Mouse (Mus musculus) left cerebral cortex, adult 9 months (tissue): Measurements from ENCODE around the gene Thra.

Source experiments
- DNase-seq, 2 experiments: peaks; one replicate each; pipeline ENCODE4 v3.0.0; 2022; ENCODE audit warnings: low spot score in 2 of 2

Gene Thra

DNA sequence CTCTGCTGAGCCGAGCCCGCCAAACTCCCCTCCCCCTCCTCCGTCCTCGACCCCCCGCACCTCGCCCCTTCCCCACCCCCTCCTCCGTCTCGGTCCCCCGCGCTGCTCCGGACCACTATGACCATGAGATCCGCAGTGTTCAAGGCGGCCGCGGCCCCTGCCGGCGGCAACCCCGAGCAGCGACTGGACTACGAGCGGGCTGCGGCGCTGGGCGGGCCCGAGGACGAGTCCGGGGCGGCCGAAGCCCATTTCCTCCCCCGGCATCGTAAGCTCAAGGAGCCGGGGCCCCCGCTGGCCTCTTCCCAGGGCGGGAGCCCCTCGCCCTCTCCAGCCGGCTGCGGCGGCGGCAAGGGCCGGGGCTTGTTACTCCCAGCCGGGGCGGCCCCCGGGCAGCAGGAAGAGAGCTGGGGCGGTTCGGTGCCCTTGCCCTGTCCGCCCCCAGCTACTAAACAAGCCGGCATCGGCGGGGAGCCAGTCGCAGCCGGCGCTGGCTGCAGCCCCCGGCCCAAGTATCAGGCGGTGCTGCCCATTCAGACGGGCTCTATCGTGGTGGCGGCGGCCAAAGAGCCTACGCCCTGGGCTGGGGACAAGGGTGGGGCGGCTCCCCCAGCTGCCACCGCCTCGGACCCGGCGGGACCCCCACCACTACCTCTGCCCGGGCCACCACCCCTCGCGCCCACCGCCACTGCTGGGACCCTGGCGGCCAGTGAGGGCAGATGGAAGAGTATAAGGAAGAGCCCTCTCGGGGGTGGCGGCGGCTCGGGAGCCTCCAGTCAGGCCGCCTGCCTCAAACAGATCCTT is 55.5 kb downstream of the Thra start:
- DNase-seq, result no peak

DNA sequence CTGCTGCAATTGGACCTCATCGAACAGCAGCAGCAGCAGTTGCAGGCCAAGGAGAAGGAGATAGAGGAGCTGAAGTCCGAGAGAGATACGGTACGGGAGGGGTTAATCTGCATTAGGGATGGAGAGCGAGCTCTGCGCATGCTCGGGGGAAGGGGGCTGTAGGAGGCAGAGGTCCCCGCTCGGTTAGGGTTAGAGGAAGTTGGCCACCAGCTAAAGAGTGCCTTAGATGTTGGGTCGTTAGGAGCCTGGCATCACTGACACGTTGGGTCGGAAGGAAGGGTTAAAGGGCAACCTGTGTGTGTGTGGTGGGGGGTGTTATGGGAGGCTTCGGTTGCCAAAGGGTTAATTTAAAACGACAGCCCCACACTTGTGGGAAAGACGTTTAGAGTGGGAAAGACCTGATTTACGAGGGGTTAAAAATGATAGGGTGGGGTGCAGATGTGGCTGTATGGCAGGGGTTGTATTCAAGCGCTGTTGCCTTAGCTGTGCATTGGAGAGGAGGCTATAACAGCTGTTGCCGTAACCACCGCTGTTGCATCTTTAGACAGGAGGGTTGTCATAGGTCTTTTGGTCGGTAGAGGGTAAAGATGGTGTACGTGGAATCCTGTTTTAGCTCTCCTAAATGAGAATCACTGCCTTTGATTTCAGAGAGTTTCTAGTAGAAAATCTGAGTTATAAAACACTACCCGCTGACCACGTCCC is 56.2 kb downstream of the Thra start:
- DNase-seq, result peak in 1 of 2 experiments; percentile 77

DNA sequence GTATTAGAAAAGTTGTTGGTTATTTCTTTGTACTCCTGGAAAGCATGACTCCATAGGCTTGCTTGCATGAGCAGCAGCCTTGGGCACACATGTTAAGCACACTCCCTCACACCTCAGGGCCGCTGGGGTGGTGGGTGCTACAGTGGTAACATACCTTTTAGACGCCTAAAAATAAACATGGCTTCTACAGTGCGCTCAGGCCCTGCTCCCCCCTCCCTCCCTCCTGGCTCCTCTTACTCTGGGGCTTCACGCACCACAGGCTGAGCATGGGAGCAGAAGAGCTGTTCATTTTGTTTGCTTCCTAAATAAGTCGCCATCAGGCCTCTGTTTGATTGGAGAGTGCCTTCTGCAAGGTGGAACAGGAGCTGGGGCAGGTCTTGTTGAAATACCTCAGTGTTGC is 56.9 kb downstream of the Thra start:
- no peak for DNase-seq

DNA sequence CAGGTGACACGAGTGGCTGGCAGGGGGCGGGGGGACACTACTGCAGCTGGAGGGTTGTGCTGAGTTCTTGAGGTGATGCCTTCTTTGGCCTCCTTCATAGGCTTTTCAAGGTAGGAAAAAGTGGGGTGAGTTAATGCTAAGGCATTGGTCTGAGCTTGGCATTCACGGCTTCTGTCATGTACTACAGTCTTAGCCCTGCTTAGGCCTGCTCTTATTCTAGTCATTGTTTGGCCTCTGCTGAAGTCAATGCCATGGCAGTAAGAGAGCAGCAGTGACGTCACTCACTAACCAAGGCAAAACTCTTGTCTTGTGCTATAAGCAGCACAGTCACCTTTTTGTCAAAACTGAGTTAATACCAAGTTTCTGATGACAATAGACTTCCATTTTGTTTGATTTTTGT is 57.5 kb downstream of the Thra start:
- DNase-seq, result no peak

DNA sequence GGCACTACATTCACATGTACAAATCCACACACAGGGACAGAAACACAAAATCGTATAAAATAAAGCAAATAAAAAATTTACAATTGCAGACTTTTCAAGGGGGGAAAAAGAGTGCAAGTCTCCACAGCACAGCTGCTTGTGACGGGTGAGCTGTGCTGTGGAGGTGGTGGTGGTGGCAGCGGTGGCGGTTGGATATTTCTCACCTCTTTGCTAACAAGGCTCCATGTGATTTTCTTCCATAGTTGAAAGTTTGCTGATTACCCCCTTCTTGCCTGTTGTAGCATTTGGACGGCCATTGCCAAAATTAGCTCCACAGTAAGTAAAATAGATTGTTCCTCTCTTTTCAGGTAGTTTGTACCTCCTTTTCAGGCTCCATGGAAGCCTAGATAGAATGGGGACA is 64.2 kb downstream of the Thra start, which contains the start of gene Casc3:
TSS of gene Casc3 (plus strand) at position 301 of the 400 bp plus-strand sequence.
- no peak for DNase-seq

DNA sequence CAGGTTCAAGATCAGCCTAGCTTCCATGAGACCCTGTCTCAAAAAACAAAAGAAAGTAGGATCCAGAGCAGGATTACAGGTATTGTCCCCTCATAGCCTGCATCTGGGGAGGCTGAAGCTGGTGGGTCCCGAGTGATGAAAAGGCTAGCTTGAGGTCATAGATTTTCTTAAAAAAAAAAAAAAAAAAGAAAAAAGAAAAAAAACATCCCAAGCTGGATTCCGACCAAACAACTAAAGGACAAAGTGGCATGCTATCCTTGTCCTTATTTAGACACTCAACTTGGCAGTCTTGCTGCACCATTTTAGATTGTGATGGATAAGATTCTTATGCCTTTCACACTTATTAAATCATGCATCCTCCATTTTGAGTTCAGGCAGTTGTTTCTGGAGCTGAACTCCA is 68.0 kb downstream of the Thra start:
- no peak for DNase-seq

DNA sequence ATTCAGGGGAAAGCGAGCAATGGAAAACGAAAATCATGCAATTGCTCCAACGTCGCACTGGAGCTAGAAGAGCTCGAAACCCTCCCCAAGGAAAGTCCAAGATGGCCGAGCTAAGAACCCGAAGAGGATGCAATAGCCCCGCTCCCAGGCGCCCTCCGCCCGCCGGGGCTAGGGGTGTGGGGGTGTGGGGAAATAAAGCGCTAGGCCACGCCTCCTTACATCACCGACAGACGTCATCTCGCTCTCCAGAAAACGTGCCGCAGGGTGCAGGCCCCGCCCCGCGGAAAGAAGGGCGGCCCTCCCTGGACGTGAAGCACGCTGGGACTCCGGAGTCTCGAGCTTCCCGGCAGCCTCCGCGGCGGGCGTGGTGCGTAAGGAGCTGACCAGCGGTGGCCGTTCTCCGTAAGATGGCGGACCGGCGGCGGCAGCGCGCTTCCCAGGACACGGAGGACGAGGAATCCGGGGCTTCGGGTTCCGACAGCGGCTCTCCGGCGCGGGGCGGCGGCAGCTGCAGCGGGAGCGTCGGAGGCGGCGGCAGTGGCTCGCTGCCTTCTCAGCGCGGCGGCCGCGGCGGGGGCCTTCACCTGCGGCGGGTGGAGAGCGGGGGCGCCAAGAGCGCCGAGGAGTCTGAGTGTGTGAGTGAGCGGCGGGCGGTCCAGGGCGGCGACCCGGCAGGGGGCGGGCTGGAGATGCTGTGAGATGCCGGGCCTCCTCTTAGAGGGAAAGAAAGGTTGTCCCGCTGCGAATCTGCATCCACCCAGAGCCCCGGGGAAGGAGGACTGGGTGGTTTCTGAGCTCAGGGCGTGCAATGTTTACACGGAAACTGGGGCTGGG is 69.2 kb downstream of the Thra start:
- DNase-seq, result peak; percentile 97 to 99

DNA sequence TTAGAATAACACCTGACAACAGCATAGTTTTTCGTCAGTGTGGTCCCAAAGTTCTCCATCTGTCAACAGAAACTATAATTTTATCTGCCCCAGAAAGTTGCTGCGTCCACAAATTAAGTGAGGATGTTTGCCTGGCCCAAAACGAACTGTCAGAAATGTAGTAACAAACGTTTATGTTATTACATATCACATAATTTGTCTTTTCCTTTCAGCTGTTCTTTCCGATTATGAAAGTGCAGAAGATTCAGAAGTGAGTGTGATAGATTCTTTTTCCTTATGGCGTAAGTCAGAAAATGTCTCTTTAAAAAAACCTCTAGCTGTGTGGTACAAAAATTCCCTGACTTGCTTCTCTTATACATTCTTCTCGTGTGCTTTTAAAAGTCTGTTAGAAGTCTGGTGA is 70.2 kb downstream of the Thra start:
- no peak for DNase-seq

DNA sequence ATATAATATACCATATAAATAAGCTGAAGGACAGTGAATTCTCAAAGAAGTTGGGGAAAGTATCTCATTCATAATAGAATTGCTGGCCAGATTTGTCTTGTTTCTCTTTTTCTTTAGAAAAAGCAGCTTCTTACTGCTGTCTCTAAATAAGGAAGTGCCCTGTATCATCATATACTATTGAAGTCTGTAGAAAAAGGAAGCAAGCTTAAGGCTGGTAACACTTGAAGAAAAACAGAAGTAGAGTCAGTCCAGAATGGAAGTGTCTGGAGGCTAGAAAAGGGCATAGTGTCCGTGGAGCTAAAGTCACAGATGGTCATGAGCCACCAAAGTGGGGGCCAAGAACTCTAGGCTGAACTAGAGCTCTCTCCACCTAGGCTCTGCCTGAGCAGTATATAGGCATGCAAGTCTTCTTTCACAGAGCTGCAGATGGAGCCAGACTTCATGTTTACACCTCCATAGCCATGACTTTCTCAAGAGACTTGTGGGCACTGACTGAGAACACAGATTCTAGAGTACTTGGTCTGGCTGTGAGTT is 76.3 kb downstream of the Thra start:
- DNase-seq, result no peak
